Mouse (Mus musculus) thymus, adult 2 months (tissue): ENCODE data around the gene Mb.

ENCODE experiments used
- CTCF ChIP-seq: fragments of 200-500 bp; IDR thresholded peaks from 2 replicates; pipeline ENCODE4 v1.5.1; 2012; ENCODE audit warnings: mild to moderate bottlenecking, control low read depth, low read length, moderate library complexity, borderline replicate concordance; ENCODE audit not compliant: control insufficient read depth, poor library complexity, insufficient read depth; ENCODE audit errors: extremely low read depth
- POLR2A ChIP-seq: fragments of 200-500 bp; IDR thresholded peaks from 2 replicates; pipeline ENCODE4 v1.6.1; 2012; ENCODE audit warnings: mild to moderate bottlenecking, low read length, control low read depth, moderate library complexity; ENCODE audit not compliant: control insufficient read depth, poor library complexity, insufficient read depth; ENCODE audit errors: extremely low read depth

DNA sequence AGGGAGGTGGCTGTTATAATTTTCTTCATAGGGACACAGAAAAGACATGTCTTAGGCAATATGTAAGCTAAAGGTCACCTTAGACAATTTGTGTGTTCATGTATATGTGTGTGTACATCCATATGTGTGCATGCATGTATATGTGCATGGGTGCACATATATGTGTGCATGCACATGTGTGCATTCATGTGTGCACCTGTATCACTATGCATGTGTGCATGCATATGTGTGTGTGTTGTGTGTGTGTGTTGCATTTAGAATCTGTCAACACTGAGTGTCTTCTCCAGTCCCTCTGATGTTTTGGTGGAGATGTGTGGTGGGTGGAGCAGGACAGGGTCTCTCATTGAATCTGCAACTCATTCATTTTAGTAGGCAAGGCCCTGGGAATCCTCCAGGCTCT, 12.3 kb upstream of the Mb start:
- no peak for TF ChIP-seq CTCF
- TF ChIP-seq POLR2A: no peak
